Mouse (Mus musculus) inflammation-experienced regulatory T-cells, adult 6 months (primary cell): ENCODE results near the gene Gm9837. TPM values are rescaled to one million over a fixed set of nuclear protein-coding genes. Genes with fewer than 3 reads are reported as not detected.
A peak's percentile ranks its signal among the peaks of the same experiment; 100 is the strongest.
"Not testable (repeated sequence)": the region's sequence is repeated elsewhere in the genome, so short reads cannot be mapped to it uniquely, and the experiment has no call there.

Experiments used
- ATAC-seq: one replicate; pipeline ENCODE4 v1.8.0; 2017
- polyA plus RNA-seq, 3 experiments: library from polyadenylated mRNA; unstranded; fragments of 100-300 nt; shearing (Covaris generic); gene quantifications; one replicate each; pipeline ENCODE4 v1.2.1; 2017

Gm9837 gene
- polyA plus RNA-seq, 3 experiments from 2014 or later = not detected

DNA sequence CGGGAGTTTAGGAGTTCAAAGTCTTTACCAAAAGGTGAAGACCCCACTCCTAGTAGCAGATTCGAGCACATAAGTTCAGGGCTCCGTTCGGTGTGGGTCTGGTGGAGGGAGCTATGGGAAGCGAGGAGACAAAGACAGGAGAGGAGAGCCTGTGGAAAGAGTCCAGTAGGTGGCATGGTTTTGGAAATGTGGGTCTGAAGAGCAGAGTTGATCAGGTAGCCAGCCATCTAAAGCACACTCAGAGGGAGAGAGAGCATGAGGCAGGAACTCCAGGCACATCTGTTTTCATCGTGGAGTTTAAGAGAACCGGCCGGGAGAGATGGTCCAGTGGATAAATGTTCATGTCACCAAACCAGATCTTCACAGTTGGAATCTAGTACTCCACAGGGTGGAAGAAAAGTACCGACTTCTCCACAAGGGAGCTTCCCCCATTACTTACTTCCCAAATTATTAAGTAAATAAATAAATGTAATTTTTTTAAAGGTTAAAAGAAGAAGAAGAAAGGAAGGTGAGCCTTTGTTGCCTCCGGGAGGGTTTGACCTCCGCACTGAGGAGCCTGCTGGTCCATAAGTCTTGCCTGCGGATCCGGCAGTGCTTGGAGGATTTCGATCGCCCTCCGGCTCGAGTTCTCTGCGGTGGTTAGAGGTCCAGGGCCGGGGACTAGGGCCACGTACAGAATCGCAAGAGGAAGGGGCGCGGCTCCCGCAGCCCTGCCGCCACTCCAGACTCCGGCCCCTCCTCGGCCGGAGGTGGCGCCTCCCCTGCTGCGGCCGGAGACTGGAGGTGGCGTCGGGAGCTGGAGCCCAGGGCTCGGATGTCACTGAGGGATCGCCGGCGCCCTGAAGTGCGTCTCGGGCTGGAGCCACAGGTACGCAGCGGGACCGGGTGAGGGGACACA is 13.6 kb downstream of the Gm9837 start, which contains the start of the genes Gm10447 and Shroom1:
Gene Gm10447 (minus strand): TSS at position 637 of the 898 bp plus-strand sequence.
Gene Shroom1 (plus strand): TSS at position 732 of the 898 bp plus-strand sequence.
- ATAC-seq = no peak

DNA sequence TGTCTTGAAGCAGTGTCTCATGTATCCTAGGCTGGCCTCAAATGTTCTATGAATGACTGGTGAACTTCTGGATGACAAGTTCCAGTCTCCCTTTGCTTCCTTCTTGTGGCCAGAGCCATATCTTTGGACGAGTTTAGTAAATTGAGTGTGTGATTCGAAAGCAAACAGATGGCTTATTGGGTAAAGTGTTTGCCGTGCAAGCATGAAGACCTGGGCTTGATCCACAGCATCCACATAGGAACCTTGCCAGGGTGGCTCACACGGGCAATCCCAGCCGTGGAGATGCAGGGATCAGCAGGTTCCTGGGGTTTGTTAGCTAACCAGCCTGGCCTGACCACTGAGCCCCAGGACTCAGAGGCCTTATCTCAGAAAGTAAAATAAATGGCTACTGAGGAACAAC is 17.2 kb downstream of the Gm9837 start:
- no peak for ATAC-seq

DNA sequence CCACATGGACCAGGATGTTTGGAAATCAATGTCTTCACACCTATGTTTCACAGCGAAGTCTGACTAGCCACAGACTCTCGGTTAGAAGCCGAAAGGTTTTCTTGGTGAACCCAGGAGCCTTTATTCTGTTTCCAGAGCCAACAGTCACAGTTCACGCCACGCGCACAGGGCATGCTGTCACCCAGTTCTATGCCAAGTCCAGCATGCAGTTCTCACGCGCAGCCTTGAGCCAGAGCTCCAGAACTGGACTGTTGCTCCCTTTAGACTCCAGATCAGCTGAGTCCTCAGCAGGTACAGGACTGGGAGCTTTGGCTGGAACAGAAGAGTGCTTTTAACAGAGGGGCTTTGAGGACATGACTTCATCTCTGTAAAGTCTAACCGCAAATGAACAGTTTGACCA is 17.9 kb downstream of the Gm9837 start:
- ATAC-seq = no peak

DNA sequence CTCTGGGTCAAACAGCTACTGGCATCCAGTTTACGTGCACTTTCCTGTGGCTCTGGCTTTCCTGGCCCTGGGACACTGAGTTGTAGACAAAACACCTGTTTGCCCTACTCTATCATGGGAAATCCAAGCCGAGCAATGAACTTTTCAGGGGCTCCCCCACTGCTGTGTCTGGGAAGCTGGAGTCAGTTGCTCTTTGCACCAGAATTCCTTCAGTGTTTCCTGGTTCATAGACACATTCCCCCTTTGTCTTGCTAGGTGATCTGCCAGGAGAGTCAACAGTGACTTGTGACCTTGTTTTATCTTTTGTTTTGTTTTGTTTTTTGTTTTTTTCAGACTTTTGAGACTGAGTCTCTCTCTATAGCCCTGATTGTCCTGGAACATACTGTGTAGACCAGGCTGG is 18.9 kb downstream of the Gm9837 start:
- ATAC-seq = no peak

DNA sequence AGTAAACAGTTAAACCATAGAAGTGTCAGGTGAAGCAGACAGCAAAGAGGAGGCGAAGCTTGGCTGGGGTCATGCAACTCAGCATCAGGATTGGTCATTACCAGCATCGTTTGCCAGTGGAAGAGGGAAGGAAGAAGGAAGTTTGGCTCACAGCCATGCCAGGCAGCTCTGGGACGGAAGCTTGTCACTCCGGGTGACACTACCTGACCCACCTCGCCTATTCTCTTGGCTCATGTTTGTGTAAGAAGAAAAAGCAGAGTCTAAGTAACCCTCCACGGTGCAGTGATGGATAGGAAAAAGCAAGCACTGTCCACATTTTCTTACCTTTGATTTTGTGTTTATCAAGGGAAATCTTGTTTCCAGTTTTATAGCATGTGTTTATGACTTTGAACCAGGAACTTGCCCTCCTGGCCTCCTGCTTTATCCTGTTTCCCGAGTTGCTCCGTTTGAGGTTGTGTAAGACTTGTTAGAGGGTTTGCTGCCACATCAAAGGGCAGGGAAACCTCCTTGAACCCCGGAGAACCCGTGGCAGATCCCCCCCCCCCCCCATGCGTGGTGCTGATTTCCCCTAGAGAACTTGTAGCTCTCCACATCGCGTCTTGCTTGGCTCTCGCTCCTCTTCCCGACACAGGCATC is 20.1 kb downstream of the Gm9837 start:
- no peak for ATAC-seq

DNA sequence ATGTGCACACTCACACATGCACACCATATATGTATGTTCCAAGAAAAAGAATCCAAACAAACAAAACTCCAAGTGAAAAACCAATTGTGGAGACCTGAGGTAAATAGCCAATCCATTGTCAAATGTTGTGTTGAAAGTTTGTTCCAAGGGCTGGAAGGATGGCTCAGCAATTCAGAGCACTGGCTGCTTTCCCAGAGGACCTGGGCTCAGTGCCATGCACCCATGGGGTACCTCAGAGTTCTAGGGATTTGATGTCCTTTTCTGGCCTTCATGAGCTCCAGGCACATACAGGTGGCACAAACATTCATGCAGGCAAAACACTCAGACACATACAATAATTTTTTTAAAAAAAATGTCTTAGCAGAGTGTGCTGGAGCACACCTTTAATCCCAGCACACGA is 21.8 kb downstream of the Gm9837 start:
- ATAC-seq = no peak

GRCm38 (mm10) chr11:53447996-53448395 is 22.3 kb downstream of the Gm9837 start:
- ATAC-seq = no peak

GRCm38 (mm10) chr11:53446183-53446582 is 24.1 kb downstream of the Gm9837 start:
- no peak for ATAC-seq

DNA sequence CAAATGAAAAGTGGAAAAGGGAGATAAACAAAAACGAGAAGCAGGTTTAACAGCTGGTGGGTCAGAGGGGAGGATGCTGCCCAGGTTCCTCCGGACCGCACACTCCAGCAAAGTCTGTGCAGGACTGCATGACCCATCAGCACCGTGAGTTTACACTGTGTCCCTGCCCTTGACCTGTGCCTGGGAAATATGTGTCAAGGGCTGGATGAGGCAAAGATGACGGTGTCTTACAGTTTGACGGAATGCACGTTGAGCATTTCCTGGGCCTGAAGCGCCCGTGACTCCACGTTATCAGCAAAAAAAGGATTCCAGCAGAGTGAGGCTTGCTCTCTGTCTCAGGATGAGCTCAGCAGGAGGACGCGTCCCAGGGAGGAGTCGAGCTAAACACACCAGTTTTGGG is 24.7 kb downstream of the Gm9837 start:
- no peak for ATAC-seq

GRCm38 (mm10) chr11:53443861-53444260 is 26.4 kb downstream of the Gm9837 start:
- ATAC-seq = no peak

- ATAC-seq = no peak
These were observed 28.4 kb downstream of the Gm9837 start for GRCm38 (mm10) chr11:53441921-53442320.

DNA sequence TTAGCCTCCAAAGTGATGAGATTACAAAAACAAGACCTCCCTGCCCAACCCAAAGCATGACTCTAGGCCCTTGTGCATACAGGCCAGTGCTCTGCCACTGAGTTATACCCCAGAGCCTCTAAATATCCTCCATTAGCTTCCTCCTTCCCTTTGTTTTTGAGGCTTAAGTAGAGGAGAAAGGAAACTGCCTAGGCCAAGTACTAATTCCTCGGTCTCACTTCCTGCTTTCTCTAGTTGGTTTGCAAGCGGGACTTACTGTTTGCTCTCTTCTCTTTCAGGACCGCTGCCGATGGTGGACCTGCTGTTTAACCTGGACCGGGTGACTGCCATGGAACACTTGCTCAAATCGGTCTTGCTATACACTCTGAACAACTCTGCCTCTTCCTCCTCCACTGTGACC is 33.9 kb downstream of the Gm9837 start:
- ATAC-seq = no peak

- ATAC-seq = no peak
These were observed 34.8 kb downstream of the Gm9837 start for GRCm38 (mm10) chr11:53435504-53435903.

GRCm38 (mm10) chr11:53433057-53433456 is 37.2 kb downstream of the Gm9837 start:
- no peak for ATAC-seq

GRCm38 (mm10) chr11:53431347-53432056 is 38.8 kb downstream of the Gm9837 start:
- ATAC-seq = no peak

- peak; percentile 94 for ATAC-seq
These were observed 39.5 kb downstream of the Gm9837 start, which contains the start of the genes Uqcrq and Gdf9 for GRCm38 (mm10) chr11:53430670-53431346. Gene Uqcrq (minus strand): TSS chr11:53430831. Gene Gdf9 (plus strand): TSS chr11:53431023.

- ATAC-seq = peak; percentile 28
These were observed 40.0 kb downstream of the Gm9837 start for GRCm38 (mm10) chr11:53430300-53430669.

- no peak for ATAC-seq
These were observed 41.1 kb downstream of the Gm9837 start for GRCm38 (mm10) chr11:53429182-53429581.

GRCm38 (mm10) chr11:53428716-53429057 is 41.6 kb downstream of the Gm9837 start:
- ATAC-seq = no peak

DNA sequence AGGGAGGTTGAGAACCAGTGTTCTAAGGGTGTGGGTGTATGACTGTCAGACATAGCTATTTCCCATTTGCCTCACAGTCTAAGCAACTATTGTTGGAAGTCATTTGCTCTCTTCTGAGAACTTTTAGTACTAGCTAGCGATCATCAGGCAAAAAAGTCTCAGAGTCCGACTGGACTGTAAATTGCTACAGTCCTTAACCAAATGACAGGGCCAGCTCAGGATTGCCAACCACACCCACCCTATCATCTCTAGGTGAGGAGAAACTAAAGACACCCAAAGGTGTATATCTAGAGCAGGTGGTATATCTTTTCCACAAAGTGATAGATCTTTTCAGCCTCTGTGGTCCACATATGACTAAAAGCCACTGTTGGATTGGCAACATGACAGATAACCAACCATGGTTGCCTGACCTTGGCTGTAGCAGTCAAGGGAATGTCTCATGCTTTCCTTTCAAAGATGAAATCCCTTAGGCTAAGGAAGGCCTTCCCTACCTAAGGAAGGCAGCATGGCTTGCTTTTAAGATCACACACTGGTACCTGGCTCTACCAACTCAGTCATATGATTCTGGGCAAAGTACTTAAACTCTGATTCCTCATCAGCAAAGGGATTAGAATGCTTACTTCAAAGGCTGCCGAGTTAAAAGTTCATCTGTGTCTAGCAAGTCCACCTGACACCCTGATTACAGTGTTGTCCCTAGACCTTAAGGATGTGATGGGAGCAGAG is 42.1 kb downstream of the Gm9837 start:
- no peak for ATAC-seq

- not testable (repeated sequence) for ATAC-seq
These were observed 43.4 kb downstream of the Gm9837 start for GRCm38 (mm10) chr11:53426914-53427313.

DNA sequence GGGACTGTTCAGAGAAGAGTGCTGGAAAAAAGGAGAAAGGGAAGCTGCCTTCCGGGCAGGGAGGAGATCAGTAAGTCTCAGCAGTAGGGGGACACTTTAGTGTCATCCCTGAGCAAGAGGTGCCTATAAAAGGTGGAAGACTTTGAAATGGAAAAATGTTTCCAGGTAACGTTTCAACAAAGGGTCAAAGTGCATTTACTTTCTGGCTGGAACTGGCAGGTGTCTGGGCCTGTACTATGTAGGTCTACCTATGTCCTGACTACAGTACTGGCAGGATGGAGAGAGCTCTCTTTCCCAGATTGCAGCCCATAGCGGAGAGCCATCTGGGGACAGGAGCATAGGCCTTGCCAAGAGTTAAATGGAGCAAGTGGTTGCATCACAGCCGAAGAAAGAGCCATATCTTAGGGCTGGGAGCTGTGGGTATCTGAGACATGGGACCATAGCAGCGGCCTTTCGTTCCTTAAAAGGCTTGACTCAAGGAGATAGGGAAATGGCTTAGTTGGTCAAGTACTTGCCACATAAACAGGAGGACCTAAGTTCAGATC is 44.5 kb downstream of the Gm9837 start:
- ATAC-seq = no peak
